Mouse (Mus musculus) kidney, embryonic 14.5 days (tissue): ENCODE data around the gene Olfr228. TPM values are rescaled to one million over a fixed set of nuclear protein-coding genes. Genes with fewer than 3 reads are reported as not detected.

ENCODE experiments used
- polyA plus RNA-seq: library from polyadenylated mRNA; unstranded; fragments of >200 nt; fragmentation: Nextera tagmentation; extraction: Ambion mirVana; gene quantifications from 2 replicates; pipeline ENCODE4 v1.2.1, GENCODE M21; 2014

Gene Olfr228
- polyA plus RNA-seq, 1 experiment from 2014 or later, result not detected

Other genes starting within 250 kb of the Olfr228 start
- gene Olfr1048, start 247.1 kb downstream of the Olfr228 start, polyA plus RNA-seq, result not detected in 2 replicates
- gene Olfr1049, start 229.1 kb downstream of the Olfr228 start, polyA plus RNA-seq, result not detected in 2 replicates
- gene Olfr1051, start 208.3 kb downstream of the Olfr228 start, polyA plus RNA-seq, result not detected in 2 replicates
- not detected in 2 replicates for gene Olfr1052, start 194.9 kb downstream of the Olfr228 start, polyA plus RNA-seq
- not detected in 2 replicates for gene Olfr1053, start 172.1 kb downstream of the Olfr228 start, polyA plus RNA-seq
- not detected in 2 replicates for gene Olfr1054, start 152.0 kb downstream of the Olfr228 start, polyA plus RNA-seq
- gene Olfr1055, start 137.1 kb downstream of the Olfr228 start, polyA plus RNA-seq, result not detected in 2 replicates
- not detected in 2 replicates for gene Olfr1056, start 124.9 kb downstream of the Olfr228 start, polyA plus RNA-seq
- gene Olfr1057, start 109.0 kb downstream of the Olfr228 start, polyA plus RNA-seq, result not detected in 2 replicates
- gene Olfr1058, start 98.8 kb downstream of the Olfr228 start, polyA plus RNA-seq, result not detected in 2 replicates
- gene Olfr1061, start 73.3 kb downstream of the Olfr228 start, polyA plus RNA-seq, result not detected in 2 replicates
- gene Olfr1062, start 60.6 kb downstream of the Olfr228 start, polyA plus RNA-seq, result not detected in 2 replicates
- not detected in 2 replicates for gene Olfr1065, start 36.8 kb downstream of the Olfr228 start, polyA plus RNA-seq
- gene Olfr1066, start 31.1 kb downstream of the Olfr228 start, polyA plus RNA-seq, result not detected in 2 replicates
- not detected in 2 replicates for gene Olfr1076, start 21.1 kb upstream of the Olfr228 start, polyA plus RNA-seq
- not detected in 2 replicates for gene Olfr1079, start 55.1 kb upstream of the Olfr228 start, polyA plus RNA-seq
- gene Olfr1080, start 70.8 kb upstream of the Olfr228 start, polyA plus RNA-seq, result not detected in 2 replicates
- not detected in 2 replicates for gene Olfr1082, start 111.6 kb upstream of the Olfr228 start, polyA plus RNA-seq
- gene Olfr1084, start 152.3 kb upstream of the Olfr228 start, polyA plus RNA-seq, result not detected in 2 replicates
- gene Olfr1085, start 174.6 kb upstream of the Olfr228 start, polyA plus RNA-seq, result not detected in 2 replicates
- gene Olfr1086, start 192.7 kb upstream of the Olfr228 start, polyA plus RNA-seq, result not detected in 2 replicates
- gene Olfr1087, start 211.0 kb upstream of the Olfr228 start, polyA plus RNA-seq, result not detected in 2 replicates
- gene Olfr1089, start 246.3 kb upstream of the Olfr228 start, polyA plus RNA-seq, result not detected in 2 replicates